Mouse (Mus musculus) inflammation-experienced regulatory T-cells, adult 6 months (primary cell): Measurements from ENCODE around the gene Cacnb4. TPM values are rescaled to one million over a fixed set of nuclear protein-coding genes. Genes with fewer than 3 reads are reported as not detected.

ENCODE experiments used
- ATAC-seq: one replicate; pipeline ENCODE4 v1.8.0; 2017
- polyA plus RNA-seq, 3 experiments: library from polyadenylated mRNA; unstranded; fragments of 100-300 nt; shearing (Covaris generic); gene quantifications; one replicate each; pipeline ENCODE4 v1.2.1; 2017

Gene Cacnb4
- polyA plus RNA-seq, 3 experiments from 2014 or later, result 0.13 to 0.58 (median 0.30) TPM

DNA sequence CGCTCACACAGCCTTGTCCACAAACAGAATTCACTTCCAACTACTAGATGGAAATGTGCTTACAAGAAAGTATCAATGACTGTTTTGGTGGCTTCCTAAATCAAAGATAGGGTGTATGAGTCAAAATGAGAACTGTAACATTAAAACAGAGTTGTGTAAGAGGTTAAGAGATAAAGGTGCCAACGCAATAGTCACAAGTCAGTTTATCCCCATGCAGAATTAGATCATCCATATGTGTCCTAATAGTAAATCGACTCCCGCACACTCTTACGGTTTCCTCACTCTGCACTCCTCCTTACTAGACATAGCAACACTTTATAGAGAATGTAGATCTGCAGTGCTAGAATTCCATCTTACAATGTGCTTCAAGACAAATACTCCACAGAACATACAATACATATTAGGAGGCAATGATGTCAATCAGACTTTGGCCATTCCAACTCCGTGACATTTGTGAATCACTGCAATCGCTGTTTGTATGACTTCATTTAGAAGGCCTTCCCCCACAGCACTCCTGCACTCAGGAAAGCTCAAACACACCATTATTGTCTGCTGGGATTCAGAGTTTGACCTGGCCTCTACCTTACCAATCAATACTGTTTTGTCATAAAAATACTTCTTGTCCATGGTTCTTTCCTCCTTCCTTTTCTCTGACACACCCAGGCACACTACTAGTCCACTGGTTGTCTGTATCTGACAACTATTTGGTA, 256.5 kb downstream of the Cacnb4 start:
- ATAC-seq, result no peak

DNA sequence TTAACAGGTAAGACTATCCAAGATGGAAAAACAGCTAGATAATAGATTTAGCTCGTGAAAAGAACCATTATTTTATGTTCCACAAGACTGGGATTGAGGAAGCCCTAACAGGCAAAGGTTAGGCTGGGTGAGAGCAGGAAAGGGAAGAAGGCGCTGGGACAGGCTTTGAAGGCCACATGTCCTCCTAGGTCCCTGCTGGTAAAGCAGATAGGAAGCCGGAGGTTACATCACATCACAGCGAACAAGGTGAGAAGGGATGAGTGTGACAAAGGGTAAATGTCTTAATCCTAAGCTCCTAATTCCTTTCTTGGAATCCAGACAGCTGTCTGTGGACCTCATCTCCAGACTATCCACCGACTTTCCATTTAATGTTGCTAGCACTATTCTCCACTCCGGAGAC, 257.3 kb downstream of the Cacnb4 start:
- ATAC-seq, result no peak

DNA sequence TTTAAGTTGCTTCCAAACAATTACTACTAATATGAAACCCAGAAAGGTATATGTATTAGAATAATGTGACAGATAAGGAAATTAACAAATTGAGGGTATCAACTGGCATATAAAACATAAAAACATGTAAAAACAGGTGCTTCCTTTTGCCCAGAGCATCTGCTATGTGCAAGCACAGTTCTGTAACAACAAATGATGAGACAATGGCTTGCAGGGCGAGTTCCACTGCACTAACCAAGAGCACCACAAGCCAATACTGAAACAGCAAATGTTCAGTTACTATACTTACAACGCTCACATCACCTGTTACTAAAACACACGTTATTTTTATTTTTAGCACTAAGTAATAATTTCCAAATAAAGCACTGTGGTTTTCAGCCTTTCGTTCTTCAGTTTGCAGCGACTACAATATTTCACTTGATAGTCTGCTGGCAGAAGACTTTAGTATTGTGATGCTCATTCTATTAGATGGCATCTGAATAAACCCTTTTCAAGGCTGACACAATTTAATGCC, 264.1 kb downstream of the Cacnb4 start:
- no peak for ATAC-seq

DNA sequence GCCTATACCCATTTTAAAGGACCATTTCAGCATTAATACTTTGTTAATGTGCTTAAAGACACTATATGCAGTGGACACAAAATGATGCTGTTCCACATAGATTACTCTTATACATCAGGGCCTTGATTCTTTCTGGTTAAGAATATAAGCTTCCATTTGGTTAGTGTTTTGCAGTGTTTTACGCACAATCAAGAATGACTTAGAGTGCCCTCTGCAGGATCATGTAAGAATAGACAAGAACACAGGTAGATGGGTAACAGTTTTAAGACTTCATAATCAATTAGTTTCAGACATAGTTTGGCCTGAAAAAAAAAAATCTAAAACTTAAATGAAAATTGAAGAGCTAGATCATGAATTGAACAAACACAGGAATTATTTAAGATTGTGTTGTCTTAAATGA, 270.2 kb downstream of the Cacnb4 start:
- peak; percentile 75 for ATAC-seq

DNA sequence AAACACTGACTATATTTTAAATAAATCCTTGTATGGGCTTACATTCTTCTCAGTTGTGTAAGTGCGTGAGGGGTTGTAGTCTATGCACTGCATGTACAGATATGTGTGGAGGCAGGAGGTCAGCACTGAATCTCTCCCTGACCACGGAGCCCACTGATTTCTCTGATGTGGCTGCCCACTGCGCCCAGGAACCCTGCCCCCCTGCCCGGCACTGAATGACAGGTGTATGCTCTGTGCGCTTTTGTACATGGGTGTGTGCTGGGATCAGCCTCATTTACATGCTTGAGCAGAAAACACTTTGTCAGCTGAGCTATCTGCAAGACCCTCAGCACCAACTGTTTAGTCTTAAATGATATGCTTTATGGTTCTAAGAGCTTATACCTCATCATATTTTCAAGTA, 271.4 kb downstream of the Cacnb4 start:
- ATAC-seq, result no peak

DNA sequence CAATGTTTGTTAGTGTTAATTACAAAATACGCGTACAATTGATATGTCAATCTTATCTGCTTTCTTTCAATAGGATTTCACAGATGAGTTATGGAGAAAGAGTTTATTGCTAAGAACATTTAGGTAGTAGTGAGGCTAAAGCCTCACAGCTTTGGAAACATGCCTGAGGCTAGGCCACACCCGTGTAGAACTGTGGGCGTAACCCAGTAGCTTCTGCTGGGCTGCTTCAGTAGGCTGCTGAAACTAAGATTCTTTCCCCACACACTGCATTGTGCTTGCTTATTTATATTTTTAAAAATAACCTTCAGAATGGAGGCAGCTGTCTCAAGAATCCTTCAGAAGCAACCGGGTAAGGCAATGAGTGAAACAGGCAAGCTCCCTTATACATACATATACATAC, 282.1 kb downstream of the Cacnb4 start:
- no peak for ATAC-seq

DNA sequence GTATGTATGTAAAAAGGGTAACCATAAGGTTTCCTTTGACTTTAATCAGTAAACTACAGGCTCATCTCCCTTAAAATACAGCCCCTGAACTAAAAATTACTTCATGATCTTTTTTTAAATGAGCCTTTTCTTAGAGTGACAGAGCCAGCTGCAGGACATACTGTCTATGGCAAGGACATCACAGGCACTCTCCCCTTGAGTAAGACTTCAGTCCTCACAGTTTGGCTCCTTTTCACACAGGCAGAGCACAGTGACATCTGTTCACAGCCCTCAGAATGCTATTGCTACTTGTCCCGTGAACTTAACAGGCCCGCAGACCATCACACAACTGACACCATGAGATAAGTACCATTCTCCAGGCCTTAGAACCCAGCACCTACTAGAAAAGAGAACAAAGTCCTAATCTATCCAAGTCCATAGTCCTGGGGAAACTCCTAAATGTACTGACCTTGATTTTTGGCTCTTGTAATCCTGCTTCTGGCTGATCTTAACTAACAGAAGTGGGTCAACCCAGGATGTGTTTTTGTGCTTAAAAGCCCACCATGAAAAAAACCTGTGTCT, 286.1 kb downstream of the Cacnb4 start:
- ATAC-seq, result no peak

DNA sequence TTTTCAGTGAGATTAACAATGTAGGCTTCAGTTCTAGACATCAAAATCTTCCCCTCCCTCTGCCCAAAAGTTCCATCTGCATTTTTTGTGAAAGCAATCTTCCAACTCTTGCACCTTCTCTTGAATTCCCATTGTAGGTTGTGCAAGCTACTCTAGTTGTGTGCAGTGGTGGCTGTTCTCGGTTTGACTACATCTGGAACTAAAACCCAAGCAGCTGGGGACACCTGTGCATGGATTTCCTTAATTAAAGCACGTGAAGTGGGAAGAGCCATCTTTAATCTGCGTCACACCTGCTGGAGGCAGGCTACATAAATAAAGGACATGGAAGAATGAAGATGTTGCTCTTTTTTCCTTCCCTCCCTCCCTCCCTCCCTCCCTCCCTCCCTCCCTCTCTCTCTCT, 286.7 kb downstream of the Cacnb4 start:
- no peak for ATAC-seq

DNA sequence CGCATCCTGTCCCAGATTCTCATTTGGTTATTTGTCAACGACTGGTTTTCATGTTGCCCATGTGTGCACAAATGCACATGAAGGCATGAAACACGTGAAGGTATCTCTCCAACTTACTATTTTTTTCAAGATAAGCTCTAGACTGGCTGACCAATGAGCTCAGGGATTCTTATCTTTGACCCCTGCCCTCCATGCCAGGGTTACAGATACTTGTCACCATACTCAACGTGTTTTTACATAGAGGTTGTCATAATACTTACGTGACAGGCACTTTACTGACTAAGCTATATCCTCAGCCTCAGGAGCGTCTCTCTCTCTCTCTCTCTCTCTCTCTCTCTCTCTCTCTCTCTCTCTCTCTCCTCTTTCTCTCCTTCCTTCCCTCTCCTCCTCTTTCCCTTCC, 290.2 kb downstream of the Cacnb4 start:
- no peak for ATAC-seq

DNA sequence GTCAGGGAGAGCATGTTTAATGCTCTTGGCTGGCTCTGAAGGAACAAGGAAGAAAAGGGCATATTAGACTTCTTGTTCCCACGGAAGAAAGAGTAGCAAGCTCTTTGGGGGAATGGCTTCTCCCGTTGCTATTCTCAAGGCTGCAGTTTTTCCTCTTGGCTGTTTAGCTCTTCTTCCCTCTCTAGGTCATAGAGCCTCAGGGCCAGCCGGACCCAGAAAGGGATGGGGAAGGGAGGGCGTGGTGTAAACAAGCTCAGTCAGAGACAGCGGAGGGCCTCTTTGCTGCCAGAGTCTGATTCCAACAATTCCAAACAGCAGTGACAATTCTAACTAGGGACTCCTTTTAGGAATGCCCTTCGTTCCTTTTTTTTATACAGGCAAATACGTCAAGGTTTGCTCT, 290.6 kb downstream of the Cacnb4 start:
- no peak for ATAC-seq

DNA sequence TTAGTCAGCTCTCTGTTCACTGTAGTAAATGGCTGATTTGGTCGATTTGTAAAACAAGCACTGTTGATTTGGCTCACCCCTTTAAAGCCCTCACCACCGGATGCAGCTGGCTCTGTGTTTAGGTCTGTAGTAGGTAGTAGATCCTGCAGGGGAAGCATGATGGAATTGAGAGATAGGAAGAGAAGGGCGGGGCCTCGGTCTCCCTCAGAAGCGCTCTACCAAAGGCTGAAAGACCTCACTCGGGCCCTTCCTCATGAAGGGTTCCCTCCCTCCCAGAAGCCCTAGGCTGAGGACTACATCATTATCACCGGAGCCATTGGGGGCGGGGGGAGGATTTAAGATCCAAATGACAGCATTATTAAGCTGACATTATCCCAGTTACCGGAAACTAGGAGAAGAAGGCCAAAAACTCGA, 297.8 kb downstream of the Cacnb4 start:
- peak; percentile 93 for ATAC-seq

DNA sequence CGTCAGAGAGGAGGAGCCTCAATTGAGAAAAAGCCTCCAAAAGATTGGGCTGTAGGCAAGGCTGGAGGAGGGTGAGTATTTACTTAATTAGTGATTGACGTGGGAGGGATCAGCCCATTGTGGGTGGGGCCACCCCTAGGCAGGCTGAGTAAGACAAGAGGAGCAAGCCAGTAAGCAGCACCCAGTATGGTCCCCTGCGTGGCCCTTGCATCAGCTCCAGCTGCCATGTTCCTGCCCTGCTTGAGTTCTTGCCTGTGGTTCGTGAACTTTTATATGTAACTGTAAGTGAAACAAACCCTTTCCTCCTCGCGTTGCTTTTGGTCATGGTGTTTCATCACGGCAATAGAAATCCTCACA, 298.2 kb downstream of the Cacnb4 start, which contains the start of gene Neb:
TSS of gene Neb (minus strand) at position 27 of the 357 bp plus-strand sequence.
- ATAC-seq, result peak; percentile 56

Other genes starting within 250 kb of the Cacnb4 start
- gene Stam2, start 65.5 kb upstream of the Cacnb4 start, polyA plus RNA-seq, result 10 to 100 TPM; 31.7 to 41.8 (median 40.2) TPM
- gene Fmnl2, start 181.0 kb upstream of the Cacnb4 start, polyA plus RNA-seq, result under 1 TPM; 0.24 to 0.47 (median 0.36) TPM